Mouse (Mus musculus) hindbrain, embryonic 14.5 days (tissue): Measurements from ENCODE around the gene Bysl. TPM values are rescaled to one million over a fixed set of nuclear protein-coding genes. Genes with fewer than 3 reads are reported as not detected.

Experiments
- ATAC-seq: fragments of 200-750 bp; cut with Nextera tagmentation; 2 replicates; pipeline ENCODE4 v1.8.0; 2017; ENCODE audit warnings: moderate number of reproducible peaks, mild to moderate bottlenecking, moderate TSS enrichment, moderate library complexity; ENCODE audit not compliant: low FRiP score
- DNase-seq: peaks from one replicate; pipeline ENCODE4 v3.0.0-alpha.2; 2015; ENCODE audit warnings: low spot score
- H3K27ac ChIP-seq: fragments of 300-500 bp; sonication (generic); 2 replicates; pipeline ENCODE4 v1.5.1; 2014; ENCODE audit warnings: mild to moderate bottlenecking, moderate library complexity
- H3K27me3 ChIP-seq: fragments of 300-500 bp; sonication (generic); 2 replicates; pipeline ENCODE4 v1.6.1; 2014; ENCODE audit warnings: mild to moderate bottlenecking, low read length, mixed read lengths; ENCODE audit not compliant: control insufficient read depth, insufficient read depth
- H3K36me3 ChIP-seq: fragments of 300-500 bp; sonication (generic); replicated peaks from 2 replicates; pipeline ENCODE4 v1.6.1; 2014; ENCODE audit not compliant: control insufficient read depth, insufficient read depth
- H3K4me1 ChIP-seq: fragments of 300-500 bp; sonication (generic); replicated peaks from 2 replicates; pipeline ENCODE4 v1.6.1; 2014; ENCODE audit warnings: antibody characterized with exemption, low read length, mixed read lengths; ENCODE audit not compliant: control insufficient read depth, insufficient read depth
- H3K4me2 ChIP-seq: fragments of 300-500 bp; sonication (generic); replicated peaks from 2 replicates; pipeline ENCODE4 v1.6.1; 2014; ENCODE audit warnings: mild to moderate bottlenecking, moderate library complexity
- H3K4me3 ChIP-seq: fragments of 300-500 bp; sonication (generic); replicated peaks from 2 replicates; pipeline ENCODE4 v1.5.1; 2014; ENCODE audit warnings: mild to moderate bottlenecking, low read length
- H3K9ac ChIP-seq: fragments of 300-500 bp; sonication (generic); 2 replicates; pipeline ENCODE4 v1.6.1; 2014
- H3K9me3 ChIP-seq: fragments of 300-500 bp; sonication (generic); 2 replicates; pipeline ENCODE4 v1.6.1; 2016; ENCODE audit warnings: low read length; ENCODE audit not compliant: control insufficient read depth
- WGBS: fragments of 180-500 bp; shearing (Covaris S2); extraction: QIAGEN DNeasy Blood & Tissue Kit; methylation state at CpG from one replicate; pipeline ENCODE4 v1.1.7; 2014; 5-methylcytosine and 5-hydroxymethylcytosine counted together
- polyA plus RNA-seq: library from polyadenylated mRNA; unstranded; fragments of >200 nt; fragmentation: Nextera tagmentation; extraction: Ambion mirVana; gene quantifications from 2 replicates; pipeline ENCODE4 v1.2.1, GENCODE M21; 2014

Gene Bysl
- polyA plus RNA-seq, 1 experiment from 2014 or later = 33.3 TPM

- 87% methylated on average over 8 of the region's 8 CpGs for WGBS
- peaks cover 7% of the 10 kb centered on the region; the same call in 1 of the 2 replicates for H3K4me1 ChIP-seq
- ATAC-seq = no peak
- H3K9me3 ChIP-seq = no peaks in the 10 kb centered on the region
- H3K9ac ChIP-seq = no peak overlapping the region
- no peak for DNase-seq
- no peak overlapping the region for H3K27ac ChIP-seq
- H3K27me3 ChIP-seq = no peaks in the 10 kb centered on the region
- H3K36me3 ChIP-seq = no peaks in the 10 kb centered on the region
- H3K4me3 ChIP-seq = no peak overlapping the region
- no peak overlapping the region for H3K4me2 ChIP-seq
These were observed 22.8 kb downstream of the Bysl start for GRCm38 (mm10) chr17:47588517-47588916.

- 92% methylated on average over 4 of the region's 4 CpGs for WGBS
- no peak overlapping the region for H3K27ac ChIP-seq
- H3K9ac ChIP-seq = no peak overlapping the region
- no peaks in the 10 kb centered on the region for H3K27me3 ChIP-seq
- no peak for ATAC-seq
- no peaks in the 10 kb centered on the region for H3K36me3 ChIP-seq
- H3K4me2 ChIP-seq = no peak overlapping the region
- H3K4me1 ChIP-seq = no peaks in the 10 kb centered on the region
- no peak for DNase-seq
- H3K4me3 ChIP-seq = no peak overlapping the region
- no peaks in the 10 kb centered on the region for H3K9me3 ChIP-seq
These were observed 30.3 kb downstream of the Bysl start for GRCm38 (mm10) chr17:47580962-47581361.

- Histone ChIP-seq H3K4me2 (no peak overlapping the region), H3K9ac (no peak overlapping the region), H3K4me3 (no peak overlapping the region), H3K4me1 (no peaks in the 10 kb centered on the region), H3K27ac (no peak overlapping the region), H3K9me3 (no peaks in the 10 kb centered on the region), H3K36me3 (no peaks in the 10 kb centered on the region), H3K27me3 (no peaks in the 10 kb centered on the region)
- WGBS = 87% methylated on average over 6 of the region's 6 CpGs
- ATAC-seq = no peak
- DNase-seq = no peak
These were observed 32.6 kb downstream of the Bysl start for GRCm38 (mm10) chr17:47578655-47579054.

GRCm38 (mm10) chr17:47574830-47575229 lies 36.5 kb downstream of the Bysl start:
- no peak overlapping the region for H3K4me3 ChIP-seq
- DNase-seq = no peak
- no peak overlapping the region for H3K4me2 ChIP-seq
- ATAC-seq = no peak
- H3K36me3 ChIP-seq = no peaks in the 10 kb centered on the region
- H3K9me3 ChIP-seq = no peaks in the 10 kb centered on the region
- H3K27ac ChIP-seq = no peak overlapping the region
- no peaks in the 10 kb centered on the region for H3K4me1 ChIP-seq
- WGBS = 70% methylated on average over 11 of the region's 11 CpGs
- H3K9ac ChIP-seq = no peak overlapping the region
- H3K27me3 ChIP-seq = no peaks in the 10 kb centered on the region

- WGBS = 82% methylated on average over 8 of the region's 8 CpGs
- no peaks in the 10 kb centered on the region for H3K9me3 ChIP-seq
- H3K4me3 ChIP-seq = no peak overlapping the region
- no peaks in the 10 kb centered on the region for H3K36me3 ChIP-seq
- ATAC-seq = no peak
- no peaks in the 10 kb centered on the region for H3K4me1 ChIP-seq
- H3K4me2 ChIP-seq = no peak overlapping the region
- no peaks in the 10 kb centered on the region for H3K27me3 ChIP-seq
- H3K9ac ChIP-seq = no peak overlapping the region
- DNase-seq = no peak
- no peak overlapping the region for H3K27ac ChIP-seq
These were observed 37.3 kb downstream of the Bysl start for GRCm38 (mm10) chr17:47574028-47574427.

GRCm38 (mm10) chr17:47572436-47572835 lies 38.9 kb downstream of the Bysl start:
- no peak for ATAC-seq
- Histone ChIP-seq H3K27me3 (no peaks in the 10 kb centered on the region), H3K9ac (no peak overlapping the region), H3K9me3 (no peaks in the 10 kb centered on the region), H3K4me3 (no peak overlapping the region), H3K4me1 (no peaks in the 10 kb centered on the region), H3K4me2 (no peak overlapping the region), H3K36me3 (no peaks in the 10 kb centered on the region), H3K27ac (no peak overlapping the region)
- DNase-seq = no peak

GRCm38 (mm10) chr17:47571621-47572020 lies 39.7 kb downstream of the Bysl start:
- no peak for ATAC-seq
- no peak overlapping the region for H3K27ac ChIP-seq
- no peak overlapping the region for H3K4me3 ChIP-seq
- no peaks in the 10 kb centered on the region for H3K4me1 ChIP-seq
- no peaks in the 10 kb centered on the region for H3K27me3 ChIP-seq
- no peak for DNase-seq
- 13% methylated on average over 7 of the region's 7 CpGs for WGBS
- H3K36me3 ChIP-seq = no peaks in the 10 kb centered on the region
- no peaks in the 10 kb centered on the region for H3K9me3 ChIP-seq
- H3K4me2 ChIP-seq = no peak overlapping the region
- H3K9ac ChIP-seq = no peak overlapping the region

GRCm38 (mm10) chr17:47568951-47569527 lies 42.3 kb downstream of the Bysl start:
- no peak overlapping the region for H3K4me2 ChIP-seq
- H3K4me3 ChIP-seq = no peak overlapping the region
- 42% methylated on average over 10 of the region's 10 CpGs for WGBS
- no peaks in the 10 kb centered on the region for H3K4me1 ChIP-seq
- DNase-seq = no peak
- H3K36me3 ChIP-seq = no peaks in the 10 kb centered on the region
- ATAC-seq = no peak
- no peaks in the 10 kb centered on the region for H3K27me3 ChIP-seq
- no peak overlapping the region for H3K9ac ChIP-seq
- H3K9me3 ChIP-seq = no peaks in the 10 kb centered on the region
- no peak overlapping the region for H3K27ac ChIP-seq

GRCm38 (mm10) chr17:47568389-47568788 lies 42.9 kb downstream of the Bysl start:
- Histone ChIP-seq H3K4me2 (no peak overlapping the region), H3K4me1 (no peaks in the 10 kb centered on the region), H3K27ac (no peak overlapping the region), H3K27me3 (no peaks in the 10 kb centered on the region), H3K9ac (no peak overlapping the region), H3K9me3 (no peaks in the 10 kb centered on the region), H3K4me3 (no peak overlapping the region), H3K36me3 (no peaks in the 10 kb centered on the region)
- no peak for DNase-seq
- WGBS = 93% methylated on average over 3 of the region's 3 CpGs
- ATAC-seq = no peak

- Histone ChIP-seq H3K4me1 (no peaks in the 10 kb centered on the region), H3K9ac (no peak overlapping the region), H3K36me3 (no peaks in the 10 kb centered on the region), H3K4me3 (no peak overlapping the region), H3K27ac (no peak overlapping the region), H3K9me3 (no peaks in the 10 kb centered on the region), H3K4me2 (no peak overlapping the region), H3K27me3 (no peaks in the 10 kb centered on the region)
- 75% methylated on average over 3 of the region's 3 CpGs for WGBS
- ATAC-seq (no peak), DNase-seq (no peak)
These were observed 44.0 kb downstream of the Bysl start for GRCm38 (mm10) chr17:47567271-47567670.
